Mouse (Mus musculus) T-cell, adult 2 months (primary cell): ENCODE results near the gene Gng12.
"Not testable (repeated sequence)": the region's sequence is repeated elsewhere in the genome, so short reads cannot be mapped to it uniquely, and the experiment has no call there.

Source experiments
- DNase-seq: peaks from one replicate; pipeline ENCODE4 v3.0.0; 2022; ENCODE audit warnings: low spot score

Gene Gng12

DNA sequence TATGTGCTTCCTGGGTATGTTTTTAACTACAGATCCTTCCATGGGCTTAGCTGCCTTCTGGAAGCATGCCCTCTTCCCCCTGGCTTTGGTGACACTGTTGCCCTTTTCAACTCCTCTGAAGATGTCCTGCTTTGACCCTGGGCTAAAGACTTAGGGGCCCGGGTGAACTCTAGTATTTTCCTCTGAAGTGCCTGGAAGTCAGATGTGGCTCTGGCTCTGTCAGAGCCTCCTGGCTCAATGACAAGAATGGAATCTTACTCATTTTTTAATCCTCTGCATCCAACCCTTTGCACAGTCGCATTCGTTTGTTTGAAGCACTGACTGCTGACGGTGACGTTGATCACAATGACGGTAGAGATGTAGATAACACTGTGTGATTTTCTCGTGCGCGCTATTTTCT is 96.0 kb downstream of the Gng12 start:
- DNase-seq = no peak

DNA sequence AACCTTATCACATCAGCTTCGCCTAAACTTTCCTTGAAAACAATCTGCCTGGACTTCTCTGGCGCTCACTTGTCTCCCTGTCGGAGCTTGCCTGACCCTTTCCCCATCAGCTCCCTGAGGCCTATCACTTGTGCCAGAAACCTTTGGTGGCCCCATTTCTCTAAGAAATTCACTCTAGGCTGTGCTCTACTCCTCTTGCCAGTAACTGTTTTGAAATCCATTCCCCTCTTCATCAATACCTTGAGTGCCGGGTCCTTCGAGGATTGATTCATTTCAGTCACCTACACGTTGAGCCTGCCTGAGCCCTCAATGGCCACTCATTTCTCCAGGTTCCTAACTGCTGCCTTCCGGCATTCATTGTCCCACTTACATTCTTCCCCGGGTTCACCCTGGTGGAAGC is 96.6 kb downstream of the Gng12 start:
- DNase-seq = no peak

DNA sequence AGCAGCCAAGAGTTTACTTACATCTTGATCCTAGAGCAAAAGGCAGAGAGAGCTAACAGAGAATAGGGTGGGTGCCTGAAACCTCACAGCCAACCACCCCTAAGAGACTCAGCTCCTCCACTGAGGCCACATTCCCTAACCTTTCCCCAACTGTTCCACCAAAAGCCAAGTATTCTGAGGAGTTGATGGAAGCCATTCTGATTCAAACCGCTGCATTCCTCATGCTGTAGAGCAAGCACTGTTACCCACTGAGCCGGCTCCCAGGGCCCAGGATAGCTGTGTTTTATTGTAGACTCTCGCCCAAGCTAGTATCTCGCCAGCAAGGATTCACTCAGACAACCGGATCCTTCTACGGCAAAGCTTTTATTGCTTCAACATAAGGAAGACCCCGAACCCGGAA is 98.8 kb downstream of the Gng12 start:
- DNase-seq = no peak

DNA sequence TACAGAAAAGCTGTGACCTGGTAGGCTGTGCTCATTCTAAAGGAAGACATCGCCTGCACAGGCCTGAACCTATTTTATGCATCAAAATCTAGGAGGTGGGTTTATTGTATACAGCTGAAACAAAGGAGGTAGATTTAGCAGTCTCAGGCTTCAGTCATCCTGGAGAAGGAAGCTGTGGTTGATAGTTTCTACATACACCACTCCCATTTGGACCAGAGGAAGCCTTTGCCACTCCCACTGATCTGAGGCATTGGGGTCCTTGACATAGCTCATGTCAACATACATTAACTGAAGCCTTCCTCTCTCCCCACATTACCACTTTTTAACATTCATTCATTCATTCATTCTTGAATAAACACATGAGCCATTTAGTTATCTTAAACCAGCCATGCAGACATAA is 99.6 kb downstream of the Gng12 start:
- DNase-seq = no peak

DNA sequence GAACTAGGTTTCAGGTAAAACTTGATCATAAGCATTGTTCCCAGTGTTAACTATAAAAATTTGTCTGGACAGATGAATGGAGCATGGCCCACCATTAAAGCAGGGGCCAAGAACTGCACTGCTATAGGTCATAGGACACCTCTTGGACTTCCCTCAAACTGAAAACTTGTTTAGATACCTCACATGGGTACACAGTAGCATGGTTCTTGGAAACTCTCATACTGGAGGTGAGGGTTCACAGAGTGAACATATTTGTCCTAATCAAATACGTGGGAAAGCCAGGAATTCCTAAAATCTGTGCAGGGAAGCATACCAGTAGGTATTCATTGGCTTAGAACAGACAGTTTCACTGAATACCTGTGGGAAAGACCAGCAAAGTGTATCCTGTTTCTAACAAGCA is 100.1 kb downstream of the Gng12 start:
- DNase-seq = no peak

DNA sequence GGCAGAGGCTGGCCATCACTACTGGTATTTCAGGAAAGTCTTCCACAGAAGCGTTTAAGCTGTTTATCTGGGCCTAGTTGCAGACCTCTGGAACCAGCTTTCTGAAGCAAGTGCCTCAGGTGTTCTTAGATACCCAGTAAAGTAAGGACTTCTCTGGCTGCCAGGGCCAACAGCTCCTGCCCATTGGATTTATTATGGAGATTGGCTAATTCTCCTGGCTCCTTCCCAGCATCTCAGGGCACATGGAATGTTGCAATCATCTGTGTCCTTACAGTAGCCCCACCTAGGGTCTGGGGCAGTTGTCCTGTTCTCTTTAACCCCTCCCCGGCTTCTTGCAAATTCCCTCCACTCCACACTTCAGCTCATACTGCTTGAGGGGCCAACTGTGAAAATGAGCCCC is 102.4 kb downstream of the Gng12 start:
- DNase-seq = no peak

DNA sequence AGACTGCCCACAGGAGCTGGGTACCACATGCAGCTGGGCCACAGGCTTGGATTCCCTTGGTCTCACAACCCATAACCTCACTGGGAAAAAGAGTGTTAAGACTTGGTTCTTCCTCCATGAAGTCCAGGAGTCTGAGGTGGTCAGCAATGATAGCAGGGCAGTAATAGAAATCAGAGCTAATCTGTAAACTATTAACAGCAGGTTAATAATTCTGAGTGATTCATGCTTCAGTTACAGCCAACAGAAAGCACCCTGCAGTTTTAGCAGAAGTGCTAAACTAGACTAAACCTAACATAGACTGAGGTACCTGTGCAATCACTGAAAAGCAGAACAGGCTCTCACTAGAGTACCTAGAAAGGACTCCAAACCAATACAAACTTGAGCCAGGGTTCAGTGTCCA is 103.6 kb downstream of the Gng12 start:
- DNase-seq = no peak

DNA sequence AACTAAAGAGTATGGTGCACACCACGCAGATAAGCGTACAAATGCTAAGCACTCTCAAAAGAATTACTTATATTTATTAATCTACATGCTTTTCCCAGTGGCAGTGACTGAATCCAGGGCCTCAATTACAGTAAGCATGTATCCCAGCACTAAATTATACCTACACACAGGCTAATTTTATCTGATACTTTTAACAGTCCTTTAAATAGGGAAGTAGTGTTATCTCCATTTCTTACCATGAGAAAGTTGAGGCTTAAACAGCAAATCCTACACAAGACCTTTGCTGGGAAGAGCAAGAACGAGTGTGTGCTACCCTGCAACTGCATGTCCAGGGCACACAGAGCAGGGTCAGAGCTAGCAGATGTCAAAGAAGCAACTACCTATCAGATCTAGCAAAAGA is 113.7 kb downstream of the Gng12 start:
- DNase-seq = no peak

DNA sequence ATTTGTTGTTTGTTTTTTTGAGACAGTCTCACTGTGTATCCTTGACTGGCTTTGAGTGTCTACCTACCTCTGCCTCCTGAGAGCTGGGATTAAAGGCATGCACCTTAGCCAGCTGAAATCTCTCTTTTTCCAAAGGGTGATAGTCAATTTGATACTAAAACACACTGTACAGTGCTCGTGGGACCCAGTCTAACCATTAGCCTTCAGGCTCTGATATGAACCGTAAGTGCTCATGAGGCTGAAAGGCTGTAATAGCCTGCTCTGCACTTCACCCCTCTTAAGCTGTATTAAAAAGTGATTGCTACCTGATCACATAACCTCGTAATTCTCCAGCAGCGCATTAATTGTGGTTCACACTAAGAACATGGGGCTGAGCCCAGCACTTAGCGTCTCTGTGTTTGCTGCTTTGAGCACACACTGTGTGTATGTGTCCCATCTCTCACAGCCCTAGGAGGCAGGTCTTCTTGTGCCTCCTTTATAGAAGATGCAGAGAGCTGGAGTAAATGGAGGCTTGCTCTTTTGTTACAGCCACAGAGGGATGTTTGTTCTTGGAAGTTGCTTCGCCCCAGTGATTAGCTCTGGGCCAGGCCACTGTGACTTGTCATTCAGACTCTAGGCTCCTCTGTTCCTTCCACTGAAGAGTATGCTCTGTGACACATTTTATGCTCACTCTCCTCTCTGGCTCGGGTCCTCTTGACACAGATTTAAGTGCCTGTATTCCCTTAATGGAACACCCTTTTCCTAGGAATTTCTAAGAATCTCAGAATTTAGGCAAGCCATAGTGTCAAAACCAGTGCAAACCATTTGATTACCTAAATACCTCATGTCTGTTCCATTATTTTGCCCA is 114.4 kb downstream of the Gng12 start:
- no peak for DNase-seq

DNA sequence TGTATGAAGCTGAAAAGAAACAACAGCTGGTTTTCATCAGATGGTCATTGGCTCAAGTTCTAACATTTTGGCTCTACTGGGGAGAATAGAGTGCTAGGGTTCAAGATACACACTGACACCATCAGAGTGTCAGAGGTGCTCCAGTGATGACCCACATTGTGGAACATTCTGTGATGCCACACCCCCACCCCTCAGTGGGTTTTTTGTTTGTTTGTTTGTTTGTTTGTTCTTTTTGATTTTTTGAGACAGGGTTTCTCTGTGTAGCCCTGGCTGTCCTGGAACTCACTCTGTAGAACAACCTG is 115.0 kb downstream of the Gng12 start:
- DNase-seq = no peak

DNA sequence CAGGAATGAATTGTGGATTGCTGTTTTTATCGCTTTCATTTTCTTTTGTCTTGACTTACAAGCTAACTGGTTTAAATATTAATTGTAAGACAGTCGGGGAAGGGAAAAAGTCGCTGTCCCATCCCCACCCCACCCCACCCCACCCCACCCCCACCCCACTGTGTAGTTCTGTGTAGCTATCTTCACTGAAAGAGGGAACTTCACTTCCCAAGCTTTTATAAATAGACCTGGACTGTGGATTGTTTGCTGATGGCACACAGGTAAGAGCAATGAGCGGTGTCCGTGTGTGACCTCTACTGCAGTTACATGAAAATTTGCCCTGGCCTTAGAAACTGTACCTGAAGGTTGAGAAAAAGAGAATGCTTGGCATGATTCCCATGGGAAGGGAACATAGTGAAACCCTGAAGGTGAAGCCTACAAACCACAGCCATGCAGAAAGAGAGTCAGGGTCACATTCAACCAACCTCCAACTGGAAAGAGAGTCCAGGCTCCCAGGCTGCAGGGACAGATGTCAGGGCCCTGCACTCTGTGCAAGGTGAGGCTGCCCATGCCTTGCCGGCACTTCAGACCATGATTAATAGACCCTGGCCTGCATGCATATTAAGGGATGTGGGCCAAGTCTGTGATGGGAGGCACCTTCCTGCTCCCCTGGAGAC is 117.2 kb downstream of the Gng12 start:
- DNase-seq = no peak

DNA sequence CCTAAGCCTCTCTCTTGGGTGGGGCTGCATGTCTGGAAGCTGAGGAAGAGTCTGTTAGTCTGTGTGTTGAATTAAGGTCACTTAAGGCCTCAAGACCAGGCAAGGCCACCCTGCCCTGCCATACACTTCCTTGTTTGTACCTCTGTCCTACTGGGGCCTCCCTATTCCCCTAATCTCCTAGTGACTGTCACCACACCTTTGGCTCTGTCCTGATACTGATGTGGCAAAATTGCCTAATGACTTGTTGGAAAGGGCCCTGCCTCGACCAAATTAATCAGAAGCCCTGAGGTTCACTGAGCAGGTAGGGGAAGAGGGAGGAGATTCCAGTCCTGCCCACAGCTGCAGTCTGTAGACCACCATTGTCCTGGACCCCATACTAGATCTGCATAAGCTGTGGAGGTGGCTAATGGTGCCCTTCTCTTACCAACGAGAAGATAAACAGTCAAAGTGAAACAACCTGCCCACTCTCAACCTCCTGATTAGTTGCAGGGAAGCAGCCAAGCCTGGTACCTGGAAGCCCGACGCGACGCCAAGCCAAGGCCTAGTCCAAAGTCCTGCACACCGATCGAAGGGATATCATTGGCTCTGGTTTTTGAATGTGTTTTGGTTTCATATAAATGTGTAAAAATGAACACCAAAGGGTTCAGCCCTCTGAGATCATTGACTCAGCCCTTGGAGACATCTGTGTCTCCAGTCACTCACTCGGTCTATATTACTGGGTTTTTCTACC is 117.9 kb downstream of the Gng12 start:
- no peak for DNase-seq

DNA sequence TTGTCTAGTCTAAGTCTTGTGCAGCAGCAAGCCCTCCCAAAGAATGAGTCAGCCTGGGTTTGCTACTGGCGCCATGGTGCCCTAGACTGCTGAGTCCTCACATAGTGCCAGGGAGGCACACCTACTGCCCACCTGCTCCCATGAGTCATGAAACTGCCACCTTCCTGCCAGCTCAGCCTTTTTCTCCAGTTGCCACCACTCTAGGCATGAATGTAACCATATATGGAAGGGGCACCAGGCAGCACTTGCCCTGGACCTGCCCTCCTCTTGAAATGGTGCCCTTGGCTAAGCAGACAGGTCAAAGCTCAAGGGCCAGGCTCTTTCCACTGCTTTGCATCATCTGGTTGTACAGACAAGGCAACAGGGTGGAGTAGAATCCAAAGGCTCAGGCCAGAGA is 118.5 kb downstream of the Gng12 start:
- no peak for DNase-seq

DNA sequence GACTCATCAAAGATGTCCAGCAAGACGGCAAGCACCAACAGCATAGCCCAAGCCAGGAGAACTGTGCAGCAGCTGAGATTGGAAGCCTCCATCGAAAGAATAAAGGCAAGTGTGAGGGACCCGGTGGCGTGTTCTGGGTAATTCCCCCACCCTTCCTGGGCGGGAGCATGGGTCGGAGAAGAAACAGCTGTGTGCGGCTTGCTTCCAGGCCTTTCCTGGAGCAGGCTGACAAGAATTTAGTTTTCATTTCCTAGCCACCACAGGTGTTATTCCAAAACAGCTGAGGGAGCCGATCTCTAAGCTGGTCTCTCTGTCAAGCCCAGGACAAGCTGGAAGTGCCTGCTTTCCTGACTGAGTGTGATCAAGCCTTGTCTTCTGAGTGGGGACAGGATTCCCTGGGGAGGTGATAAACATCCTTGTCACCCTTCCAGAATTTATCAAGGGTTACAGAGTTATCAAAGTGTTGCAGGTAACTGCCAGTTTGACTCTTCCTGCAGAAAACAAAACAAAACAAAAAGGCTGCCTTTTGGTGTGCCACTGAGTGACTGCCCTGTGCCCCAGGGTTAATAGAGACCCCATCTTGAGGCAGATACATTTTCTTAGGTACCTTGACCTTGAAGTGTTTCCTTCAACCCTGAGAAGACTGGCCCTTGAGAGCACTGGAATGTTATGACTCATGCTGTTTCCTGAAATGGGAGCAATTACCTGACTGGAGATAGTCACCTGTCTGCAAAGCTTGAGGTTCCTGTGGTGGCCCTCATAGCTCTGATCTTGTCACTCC is 119.7 kb downstream of the Gng12 start:
- no peak for DNase-seq

DNA sequence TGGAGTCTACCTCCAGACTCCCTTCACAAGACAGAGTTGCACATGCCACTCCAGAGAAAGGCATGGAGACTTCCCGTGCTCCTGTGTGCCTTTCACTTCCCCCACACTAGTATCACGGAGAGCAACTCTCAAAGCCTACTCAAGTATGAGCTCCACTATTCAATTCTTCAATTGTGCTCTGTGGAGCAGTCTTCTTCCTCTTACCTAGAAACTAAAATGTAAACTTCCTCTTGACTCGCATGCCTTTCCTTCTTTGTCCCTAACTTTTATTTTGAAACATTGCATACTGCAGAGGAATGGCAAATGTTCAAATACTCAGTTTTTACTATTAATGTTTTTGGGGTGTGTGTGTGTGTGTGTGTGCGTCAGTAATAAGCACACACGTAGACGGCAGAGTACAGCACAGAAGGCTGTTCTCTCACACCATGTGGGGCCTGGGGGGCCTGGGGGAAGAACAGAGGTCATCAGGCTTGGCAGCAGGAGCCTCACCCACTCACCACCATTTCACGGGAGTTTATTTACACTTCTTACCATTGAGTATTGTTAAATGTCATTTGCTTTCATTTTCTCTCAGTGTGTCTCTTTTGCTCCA is 120.4 kb downstream of the Gng12 start:
- no peak for DNase-seq

DNA sequence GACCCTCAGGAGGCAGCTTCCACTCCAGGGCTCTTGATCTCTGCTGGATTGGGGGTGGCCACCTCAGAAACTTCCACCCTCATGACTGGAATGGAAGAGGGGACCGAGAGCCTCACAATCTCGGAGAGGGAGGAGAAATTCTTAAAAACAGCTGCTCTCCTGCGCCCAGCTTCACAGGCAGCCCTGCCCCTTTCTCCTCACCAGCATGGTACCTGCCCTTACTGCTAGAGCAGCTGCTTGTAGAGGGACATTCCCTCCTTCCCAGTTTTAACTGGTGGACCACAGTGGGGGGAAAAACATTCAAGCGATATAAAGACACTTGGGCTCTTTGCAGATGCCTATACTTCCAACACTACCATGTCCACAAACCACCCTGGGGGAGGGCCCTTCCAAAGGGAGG is 122.2 kb downstream of the Gng12 start:
- DNase-seq = no peak

DNA sequence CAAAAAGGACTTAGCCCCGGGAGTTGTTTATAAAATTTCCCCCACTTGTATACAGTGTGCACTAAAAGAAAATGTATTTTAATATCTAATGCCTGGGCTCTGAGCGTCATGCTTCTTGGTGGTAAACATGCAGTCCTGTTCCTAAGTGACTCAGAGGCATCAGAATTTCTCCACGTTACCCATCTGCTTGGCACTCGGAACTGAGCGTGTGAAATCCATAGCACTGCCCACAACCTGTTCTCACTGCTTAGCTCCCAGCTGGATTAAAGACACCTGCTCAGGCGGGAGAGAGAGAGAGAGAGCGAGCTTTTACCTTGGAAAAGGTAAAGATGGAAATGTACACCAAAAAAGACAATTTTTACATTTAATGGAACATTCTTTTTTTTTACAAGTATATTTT is 122.8 kb downstream of the Gng12 start:
- not testable (repeated sequence) for DNase-seq

DNA sequence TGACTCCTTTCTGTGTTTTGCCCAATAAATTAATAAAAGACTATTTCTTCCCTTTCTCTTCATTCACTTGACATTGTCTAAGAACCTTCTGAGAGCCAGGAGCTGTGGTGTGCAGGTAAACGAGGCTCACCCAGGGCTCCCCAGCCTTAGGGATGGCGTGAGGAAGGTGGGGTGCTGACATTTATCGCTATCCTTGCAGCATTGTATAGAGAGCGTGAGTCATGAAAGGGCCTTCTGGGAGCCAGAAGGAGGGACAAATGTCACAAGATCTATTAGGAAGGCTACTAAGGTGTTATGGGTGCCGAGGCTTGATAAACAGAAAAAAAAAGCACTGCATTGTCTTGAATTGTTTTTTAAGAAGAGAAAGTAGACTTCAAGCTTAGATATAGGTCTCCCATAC is 125.1 kb downstream of the Gng12 start:
- DNase-seq = no peak

DNA sequence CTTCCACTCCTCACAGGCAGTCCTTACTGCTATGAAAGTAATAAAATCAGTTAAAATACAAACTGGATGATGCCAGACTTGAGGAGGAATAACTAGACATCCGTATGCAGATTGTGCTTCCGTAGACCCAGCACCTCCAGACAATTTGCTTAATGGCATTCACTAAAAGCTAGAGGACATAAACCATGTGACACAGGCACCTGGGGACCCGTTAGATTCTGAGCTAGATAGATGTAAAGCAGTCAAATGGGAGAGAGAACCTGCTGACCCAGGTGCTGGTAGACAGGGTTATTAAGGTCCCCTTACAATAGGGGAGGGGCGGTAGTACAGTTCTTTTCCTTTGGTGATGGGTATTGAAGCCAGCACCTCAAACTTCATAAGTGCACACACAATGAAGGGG is 127.5 kb downstream of the Gng12 start:
- no peak for DNase-seq

DNA sequence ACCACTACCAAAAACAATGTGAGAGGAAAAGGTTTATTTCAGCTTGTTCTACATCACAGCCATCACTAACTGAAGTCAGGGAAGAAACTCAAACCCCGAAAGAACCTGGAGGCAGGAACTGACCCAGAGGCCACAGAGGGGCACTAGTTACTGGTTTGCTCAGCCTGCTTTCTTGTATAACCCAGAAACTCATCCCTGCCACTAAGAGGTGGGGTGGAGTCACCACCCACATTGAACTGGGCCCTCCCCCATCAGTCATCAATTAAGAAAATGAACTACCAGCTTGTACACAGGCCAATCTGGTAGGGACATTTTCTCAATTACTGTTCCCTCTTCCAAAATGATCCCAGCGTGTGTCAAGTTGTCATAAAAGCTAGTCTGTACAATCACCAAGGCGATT is 130.5 kb downstream of the Gng12 start:
- no peak for DNase-seq

DNA sequence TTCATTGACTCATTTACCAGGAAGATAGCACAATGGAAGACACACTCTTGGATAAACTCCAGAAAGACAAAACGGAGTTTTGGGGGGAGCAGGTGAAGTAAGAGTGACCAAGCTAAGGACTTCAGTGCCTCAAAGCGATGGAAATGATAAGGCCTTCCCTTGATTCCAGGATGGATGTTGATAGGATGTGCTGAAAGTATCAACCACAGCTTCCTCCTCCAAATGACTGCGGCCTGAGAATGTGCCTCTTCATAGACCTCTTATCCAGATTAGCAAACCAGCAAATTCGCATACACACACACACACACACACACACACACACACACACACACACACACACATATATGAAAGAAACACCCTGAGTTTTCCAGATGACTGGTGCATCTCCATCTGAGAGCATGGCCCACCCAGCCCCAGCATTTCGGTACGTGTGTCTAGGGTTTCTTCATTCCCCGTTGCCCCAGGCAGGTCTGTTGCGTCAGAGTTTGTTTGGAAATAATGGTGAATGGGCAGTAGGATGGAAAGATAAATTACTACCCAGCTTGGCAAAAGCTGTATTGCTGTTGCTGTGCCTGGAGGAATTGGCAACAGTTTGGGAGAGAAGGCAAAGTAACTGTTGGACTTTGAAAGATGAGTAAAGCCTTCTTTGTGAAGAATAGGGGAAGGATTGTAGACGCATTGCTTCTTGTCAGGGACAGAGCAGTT is 131.4 kb downstream of the Gng12 start:
- DNase-seq = no peak
